Mouse (Mus musculus): ENCODE measurements around the gene Acap1. TPM values are rescaled to one million over a fixed set of nuclear protein-coding genes. Genes with fewer than 3 reads are reported as not detected.
A peak's percentile ranks its signal among the peaks of the same experiment; 100 is the strongest.

Gene Acap1
- polyA plus RNA-seq, 1 experiment from 2014 or later = 19.9 TPM

DNA sequence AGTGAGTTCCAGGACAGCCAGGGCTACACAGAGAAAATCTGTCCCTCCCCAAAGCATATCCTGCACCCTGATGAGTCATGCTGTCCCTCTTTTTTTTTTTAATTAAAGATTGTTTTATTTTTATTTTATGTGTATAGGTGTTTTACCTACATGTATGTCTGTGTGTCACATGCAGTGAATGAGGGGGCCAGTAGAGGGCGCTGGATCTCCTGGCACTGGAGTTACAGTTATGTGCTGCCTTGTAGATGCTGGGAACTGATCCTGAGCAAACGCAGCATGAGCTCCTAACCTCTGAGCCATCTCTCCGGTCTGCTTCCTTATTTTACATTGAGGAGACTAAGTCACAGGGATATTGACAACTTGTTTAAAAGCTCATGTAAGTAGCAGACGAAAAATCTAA, 12.3 kb downstream of the Acap1 start:
- H3K27ac ChIP-seq (ENCODE audit: low read length) = no peak overlapping the region
- H3K9me3 ChIP-seq (replicated peaks; ENCODE audit: control insufficient read depth, low read length) = no peaks in the 10 kb centered on the region
- H3K36me3 ChIP-seq (ENCODE audit: control insufficient read depth, insufficient read depth) = no peaks in the 10 kb centered on the region
- H3K9ac ChIP-seq (ENCODE audit: low read length) = no peak overlapping the region
- H3K4me3 ChIP-seq (ENCODE audit: low read length) = no peak overlapping the region
- H3K27me3 ChIP-seq (ENCODE audit: control insufficient read depth, insufficient read depth, low read length) = no peaks in the 10 kb centered on the region
- ATAC-seq (replicated peaks; ENCODE audit: extremely low read depth, insufficient read depth, low FRiP score) = no peak
- no peak overlapping the region for H3K4me2 ChIP-seq (ENCODE audit: low read depth, low read length)
- peaks cover 18% of the 10 kb centered on the region for H3K4me1 ChIP-seq (ENCODE audit: control insufficient read depth, insufficient read depth, low read length)
- WGBS = 62% methylated on average over 4 of the region's 4 CpGs

DNA sequence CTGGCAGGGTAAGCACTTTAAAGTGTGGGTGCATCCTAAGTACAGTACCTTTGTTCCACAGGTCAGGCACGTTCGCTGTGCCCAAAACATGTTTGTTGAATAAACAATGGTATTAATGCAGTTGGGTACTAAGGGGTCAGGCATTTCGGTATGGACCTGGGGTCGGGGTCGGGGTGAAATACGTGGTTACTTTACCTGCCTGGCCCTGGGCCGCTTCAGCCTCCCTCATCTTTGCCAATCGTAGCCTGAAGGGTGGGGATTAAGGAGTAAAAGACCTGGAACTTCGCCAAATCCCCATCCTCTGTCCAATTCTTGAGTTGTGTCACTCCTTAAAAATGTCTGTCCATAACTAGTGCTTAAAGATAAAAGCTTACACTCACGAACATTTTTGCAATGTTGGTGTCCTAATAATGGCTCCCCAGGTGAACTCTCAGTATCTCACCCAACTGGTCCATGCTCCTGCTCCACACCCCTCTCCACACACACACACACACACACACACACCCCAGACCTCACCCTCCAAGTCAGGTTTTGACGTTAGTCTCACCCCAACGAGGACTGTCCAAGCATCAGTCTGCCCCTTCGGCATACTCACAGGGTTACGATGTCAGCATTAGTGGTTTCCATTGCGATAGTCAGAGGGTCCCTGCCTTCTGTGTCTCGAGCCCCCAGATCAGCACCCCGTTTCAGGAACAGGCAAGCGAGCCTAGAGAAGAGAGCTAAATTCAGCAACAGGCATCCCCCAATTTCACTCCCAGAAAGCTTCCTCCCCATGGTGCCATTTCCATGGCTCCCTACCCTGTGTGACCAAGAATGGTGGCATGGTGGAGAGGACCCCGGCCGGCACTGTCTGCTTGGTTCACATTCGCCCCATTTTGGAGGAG, 13.3 kb downstream of the Acap1 start:
- H3K4me1 ChIP-seq (ENCODE audit: control insufficient read depth, insufficient read depth, low read length) = peaks cover 22% of the 10 kb centered on the region
- no peaks in the 10 kb centered on the region for H3K9me3 ChIP-seq (replicated peaks; ENCODE audit: control insufficient read depth, low read length)
- H3K4me2 ChIP-seq (ENCODE audit: low read depth, low read length) = peak overlapping the region; percentile 93
- no peaks in the 10 kb centered on the region for H3K27me3 ChIP-seq (ENCODE audit: control insufficient read depth, insufficient read depth, low read length)
- peak overlapping the region; percentile 81 for H3K9ac ChIP-seq (ENCODE audit: low read length)
- H3K4me3 ChIP-seq (ENCODE audit: low read length) = peak overlapping the region; percentile 69
- ATAC-seq (replicated peaks; ENCODE audit: extremely low read depth, insufficient read depth, low FRiP score) = no peak
- no peaks in the 10 kb centered on the region for H3K36me3 ChIP-seq (ENCODE audit: control insufficient read depth, insufficient read depth)
- peak overlapping the region; percentile 94 for H3K27ac ChIP-seq (ENCODE audit: low read length)
- WGBS = 59% methylated on average over 21 of the region's 21 CpGs

DNA sequence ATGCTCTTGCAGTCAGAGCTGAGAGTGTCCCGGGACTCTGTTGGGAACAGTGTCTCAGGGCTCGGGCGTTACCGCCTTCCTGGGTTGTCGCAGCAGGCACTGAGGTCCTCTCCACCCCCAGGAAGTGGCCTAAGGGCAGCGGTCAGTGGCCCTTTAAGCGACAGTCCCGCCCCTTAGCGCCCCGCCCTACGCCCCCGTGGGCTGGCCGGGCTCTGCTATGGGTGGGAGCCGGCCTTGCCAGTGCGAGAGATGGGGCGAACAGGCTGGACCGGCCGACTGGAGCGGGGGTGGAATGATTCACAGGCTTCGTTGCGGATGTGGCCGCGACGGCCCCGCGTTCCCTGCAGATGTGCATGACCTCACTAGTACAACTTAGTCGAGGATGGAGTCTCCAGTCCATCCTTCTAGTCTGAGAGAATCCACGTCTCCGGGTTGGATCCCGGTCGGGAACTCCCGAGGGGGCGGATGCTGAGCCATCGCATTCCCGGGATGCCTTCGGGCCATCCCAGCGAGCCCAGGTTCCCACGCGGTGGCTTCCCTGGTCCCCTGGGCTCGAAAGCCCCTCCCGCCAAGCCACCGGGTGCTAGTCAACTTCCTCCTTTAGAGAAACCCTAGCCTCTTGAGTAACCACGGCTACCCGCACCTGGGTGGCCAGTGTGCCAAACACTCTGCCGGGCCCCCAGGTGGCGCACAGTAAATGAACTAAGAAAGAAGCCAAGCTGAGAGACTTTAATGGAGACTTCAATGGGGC, 14.3 kb downstream of the Acap1 start, which contains the start of gene Kctd11:
Gene Kctd11, minus strand, starts transcription at position 554 of the 751 bp plus-strand sequence.
- H3K4me2 ChIP-seq (ENCODE audit: low read depth, low read length) = peak within 1 kb of the TSS; percentile 93
- no peaks in the 10 kb centered on the region for H3K9me3 ChIP-seq (replicated peaks; ENCODE audit: control insufficient read depth, low read length)
- ATAC-seq (replicated peaks; ENCODE audit: extremely low read depth, insufficient read depth, low FRiP score) = peak; percentile 87
- H3K4me3 ChIP-seq (ENCODE audit: low read length) = peak within 1 kb of the TSS; percentile 69
- H3K27ac ChIP-seq (ENCODE audit: low read length) = peak within 1 kb of the TSS; percentile 94
- H3K27me3 ChIP-seq (ENCODE audit: control insufficient read depth, insufficient read depth, low read length) = no peaks in the 10 kb centered on the region
- peak within 1 kb of the TSS; percentile 81 for H3K9ac ChIP-seq (ENCODE audit: low read length)
- H3K36me3 ChIP-seq (ENCODE audit: control insufficient read depth, insufficient read depth) = no peaks in the 10 kb centered on the region
- peaks cover 23% of the 10 kb centered on the region for H3K4me1 ChIP-seq (ENCODE audit: control insufficient read depth, insufficient read depth, low read length)
- 0% methylated on average over 42 of the region's 46 CpGs for WGBS

- Histone ChIP-seq H3K27me3 (ENCODE audit: control insufficient read depth, insufficient read depth, low read length) (no peaks in the 10 kb centered on the region), H3K4me3 (ENCODE audit: low read length) (peak overlapping the region; percentile 69), H3K4me1 (ENCODE audit: control insufficient read depth, insufficient read depth, low read length) (peaks cover 23% of the 10 kb centered on the region), H3K9ac (ENCODE audit: low read length) (peak overlapping the region; percentile 81), H3K36me3 (ENCODE audit: control insufficient read depth, insufficient read depth) (no peaks in the 10 kb centered on the region), H3K4me2 (ENCODE audit: low read depth, low read length) (peak overlapping the region; percentile 93), H3K9me3 (replicated peaks; ENCODE audit: control insufficient read depth, low read length) (no peaks in the 10 kb centered on the region), H3K27ac (ENCODE audit: low read length) (peak overlapping the region; percentile 94)
- WGBS = 0% methylated on average over 18 of the region's 18 CpGs
- ATAC-seq (replicated peaks; ENCODE audit: extremely low read depth, insufficient read depth, low FRiP score) = peak; percentile 52
These were observed 14.9 kb downstream of the Acap1 start for GRCm38 (mm10) chr11:69880506-69880852.

DNA sequence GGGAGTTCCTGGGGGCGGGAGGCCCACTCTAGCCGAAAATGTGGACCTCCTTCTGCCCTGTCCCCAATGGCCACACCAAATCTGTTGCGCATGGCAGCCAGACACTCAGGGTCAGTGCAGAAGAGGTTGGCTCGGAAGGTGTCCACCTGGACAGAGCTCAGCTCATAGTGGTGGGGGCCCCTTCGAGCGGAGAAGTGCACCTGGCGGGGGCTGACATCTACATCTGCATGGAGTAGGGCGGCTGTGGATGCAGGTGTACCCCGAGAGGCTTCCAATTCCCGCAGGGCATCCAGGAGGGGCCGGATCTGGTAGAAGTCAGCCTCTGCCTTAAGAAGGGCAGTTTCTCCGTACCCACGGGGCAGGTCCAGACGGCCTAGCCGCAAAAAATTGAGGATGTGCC, 15.6 kb downstream of the Acap1 start:
- peaks cover 23% of the 10 kb centered on the region for H3K4me1 ChIP-seq (ENCODE audit: control insufficient read depth, insufficient read depth, low read length)

GRCm38 (mm10) chr11:69878952-69879351, 16.4 kb downstream of the Acap1 start:
- H3K4me1 ChIP-seq (ENCODE audit: control insufficient read depth, insufficient read depth, low read length) = peaks cover 20% of the 10 kb centered on the region
- no peaks in the 10 kb centered on the region for H3K9me3 ChIP-seq (replicated peaks; ENCODE audit: control insufficient read depth, low read length)
- no peak for ATAC-seq (replicated peaks; ENCODE audit: extremely low read depth, insufficient read depth, low FRiP score)
- no peaks in the 10 kb centered on the region for H3K27me3 ChIP-seq (ENCODE audit: control insufficient read depth, insufficient read depth, low read length)
- H3K36me3 ChIP-seq (ENCODE audit: control insufficient read depth, insufficient read depth) = no peaks in the 10 kb centered on the region
- H3K4me3 ChIP-seq (ENCODE audit: low read length) = no peak overlapping the region; the same call in 1 of the 2 replicates
- no peak overlapping the region for H3K27ac ChIP-seq (ENCODE audit: low read length)
- WGBS = 85% methylated on average over 6 of the region's 6 CpGs
- H3K4me2 ChIP-seq (ENCODE audit: low read depth, low read length) = peak overlapping the region; percentile 93
- H3K9ac ChIP-seq (ENCODE audit: low read length) = no peak overlapping the region; the same call in 1 of the 2 replicates

More for the DNA sequence above, 15.6 kb downstream of the Acap1 start:
- Histone ChIP-seq H3K4me2 (ENCODE audit: low read depth, low read length) (peak overlapping the region; percentile 93), H3K9me3 (replicated peaks; ENCODE audit: control insufficient read depth, low read length) (no peaks in the 10 kb centered on the region), H3K27me3 (ENCODE audit: control insufficient read depth, insufficient read depth, low read length) (no peaks in the 10 kb centered on the region), H3K4me3 (ENCODE audit: low read length) (peak overlapping the region; percentile 69), H3K36me3 (ENCODE audit: control insufficient read depth, insufficient read depth) (no peaks in the 10 kb centered on the region), H3K9ac (ENCODE audit: low read length) (peak overlapping the region; percentile 81), H3K27ac (ENCODE audit: low read length) (no peak overlapping the region)
- no peak for ATAC-seq (replicated peaks; ENCODE audit: extremely low read depth, insufficient read depth, low FRiP score)
- WGBS = 53% methylated on average over 15 of the region's 15 CpGs

DNA sequence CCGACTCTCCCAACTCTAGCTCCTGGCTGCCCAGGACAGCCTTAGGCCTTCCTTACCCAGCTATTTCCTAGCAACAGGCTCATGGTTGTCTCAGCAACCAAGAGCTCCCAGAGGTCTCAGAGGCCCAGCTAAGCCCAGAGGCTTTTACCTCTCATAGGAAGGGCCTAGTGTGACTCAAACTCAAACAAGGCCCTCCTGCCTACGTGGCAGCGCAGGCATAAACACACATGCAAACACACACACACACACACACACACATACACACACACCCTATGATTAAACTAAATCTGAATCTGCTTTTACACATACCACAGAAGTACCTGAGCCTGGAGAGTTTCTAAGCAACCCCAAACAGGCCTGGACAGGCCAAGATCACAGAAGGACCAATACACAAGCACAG, 16.9 kb downstream of the Acap1 start:
- peaks cover 20% of the 10 kb centered on the region for H3K4me1 ChIP-seq (ENCODE audit: control insufficient read depth, insufficient read depth, low read length)
- no peak overlapping the region for H3K9ac ChIP-seq (ENCODE audit: low read length)

GRCm38 (mm10) chr11:69877878-69878277, 17.5 kb downstream of the Acap1 start, which contains the start of gene Tmem95:
TSS of gene Tmem95 (minus strand) at chr11:69878018.
- Histone ChIP-seq H3K4me3 (ENCODE audit: low read length) (peak within 1 kb of the TSS; percentile 16; the same call in 1 of the 2 replicates), H3K9me3 (replicated peaks; ENCODE audit: control insufficient read depth, low read length) (no peaks in the 10 kb centered on the region), H3K27ac (ENCODE audit: low read length) (no peak within 1 kb of the TSS), H3K4me1 (ENCODE audit: control insufficient read depth, insufficient read depth, low read length) (peaks cover 20% of the 10 kb centered on the region), H3K4me2 (ENCODE audit: low read depth, low read length) (peak within 1 kb of the TSS; percentile 49), H3K27me3 (ENCODE audit: control insufficient read depth, insufficient read depth, low read length) (no peaks in the 10 kb centered on the region), H3K9ac (ENCODE audit: low read length) (peak within 1 kb of the TSS; percentile 45; the same call in 1 of the 2 replicates), H3K36me3 (ENCODE audit: control insufficient read depth, insufficient read depth) (no peaks in the 10 kb centered on the region)
- WGBS = 82% methylated on average over 11 of the region's 11 CpGs
- ATAC-seq (replicated peaks; ENCODE audit: extremely low read depth, insufficient read depth, low FRiP score) = no peak

More for the DNA sequence above, 16.9 kb downstream of the Acap1 start:
- Histone ChIP-seq H3K9me3 (replicated peaks; ENCODE audit: control insufficient read depth, low read length) (no peaks in the 10 kb centered on the region), H3K4me2 (ENCODE audit: low read depth, low read length) (peak overlapping the region; percentile 7; the same call in 1 of the 2 replicates), H3K27me3 (ENCODE audit: control insufficient read depth, insufficient read depth, low read length) (no peaks in the 10 kb centered on the region), H3K4me3 (ENCODE audit: low read length) (no peak overlapping the region), H3K36me3 (ENCODE audit: control insufficient read depth, insufficient read depth) (no peaks in the 10 kb centered on the region), H3K27ac (ENCODE audit: low read length) (no peak overlapping the region)
- no peak for ATAC-seq (replicated peaks; ENCODE audit: extremely low read depth, insufficient read depth, low FRiP score)
- WGBS = 90% methylated on average over 3 of the region's 3 CpGs

All from heart, embryonic 16.5 days (tissue).